In genomic region chr13:34046421-34047012, GRCm38 (mm10) we compare ENCODE assay signal across 8 mouse cellular contexts. TPM values are rescaled to one million over a fixed set of nuclear protein-coding genes. Genes with fewer than 3 reads are reported as not detected.
DNase-seq lines count a peak whose midpoint lies in the region; ATAC-seq and TF ChIP-seq lines count a peak whose summit lies in the region.

No protein-coding gene starts in this region.

- H3K9ac ChIP-seq in limb, embryonic 12.5 days (replicated peaks) = no peak overlapping the region
- H3K9ac ChIP-seq in midbrain, embryonic 16.5 days (ENCODE audit: low read depth, low read length) = no peak overlapping the region

- no peaks in the 10 kb centered on the region for H3K9me3 ChIP-seq in embryonic facial prominence, embryonic 10.5 days
- H3K9me3 ChIP-seq in limb, embryonic 12.5 days = no peaks in the 10 kb centered on the region
- no peaks in the 10 kb centered on the region for H3K9me3 ChIP-seq in midbrain, embryonic 16.5 days (replicated peaks; ENCODE audit: control insufficient read depth, low read length, poor library complexity, severe bottlenecking)

- peak; percentile 91 for TF ChIP-seq CTCF in kidney, adult 2 months (conservative IDR thresholded peaks at IDR 0.05; ENCODE audit: insufficient read depth, insufficient read length, low read depth, low read length)
- peak; percentile 91; the same call in 1 of the 2 replicates for TF ChIP-seq CTCF in spleen, adult 2 months (IDR thresholded peaks at IDR 0.05; ENCODE audit: extremely low read depth, insufficient read depth, insufficient read length, insufficient replicate concordance)

- peak; percentile 84 for ATAC-seq in limb, embryonic 12.5 days (ENCODE audit: insufficient number of reproducible peaks, insufficient read depth, low FRiP score, low TSS enrichment, low read depth)
- ATAC-seq in midbrain, embryonic 16.5 days = peak; percentile 95

- no peak overlapping the region for H3K4me3 ChIP-seq in embryonic facial prominence, embryonic 10.5 days
- H3K4me3 ChIP-seq in kidney, adult 2 months (ENCODE audit: insufficient read depth, low read depth, low read length) = no peak overlapping the region
- no peak overlapping the region for H3K4me3 ChIP-seq in limb, embryonic 12.5 days (replicated peaks)
- H3K4me3 ChIP-seq in midbrain, embryonic 16.5 days (ENCODE audit: low read depth, low read length) = no peak overlapping the region
- H3K4me3 ChIP-seq in spleen, adult 2 months (ENCODE audit: extremely low read depth, insufficient read depth, insufficient read length) = no peak overlapping the region

- TF ChIP-seq POLR2A in kidney, adult 2 months (IDR thresholded peaks at IDR 0.05; ENCODE audit: low read depth, low read length) = no peak
- TF ChIP-seq POLR2A in spleen, adult 2 months (IDR thresholded peaks at IDR 0.05; ENCODE audit: low read depth, low read length) = no peak

- no peak overlapping the region for H3K4me2 ChIP-seq in limb, embryonic 12.5 days
- no peak overlapping the region for H3K4me2 ChIP-seq in midbrain, embryonic 16.5 days (ENCODE audit: low read length)

- peaks cover 3% of the 10 kb centered on the region; the same call in 1 of the 2 replicates for H3K4me1 ChIP-seq in embryonic facial prominence, embryonic 10.5 days
- peaks cover 20% of the 10 kb centered on the region for H3K4me1 ChIP-seq in kidney, adult 2 months (ENCODE audit: control insufficient read depth, insufficient read depth, low read length)
- no peaks in the 10 kb centered on the region for H3K4me1 ChIP-seq in limb, embryonic 12.5 days (replicated peaks)
- no peaks in the 10 kb centered on the region for H3K4me1 ChIP-seq in midbrain, embryonic 16.5 days (ENCODE audit: control insufficient read depth, insufficient read depth, low read length)
- H3K4me1 ChIP-seq in spleen, adult 2 months (ENCODE audit: control insufficient read depth, insufficient read depth, insufficient read length) = peaks cover 6% of the 10 kb centered on the region

- WGBS in embryonic facial prominence, embryonic 10.5 days = 44% methylated on average over 11 of the region's 11 CpGs
- 28% methylated on average over 11 of the region's 11 CpGs for WGBS in kidney, adult 2 months
- 46% methylated on average over 11 of the region's 11 CpGs for WGBS in limb, embryonic 12.5 days
- WGBS in midbrain, embryonic 16.5 days = 38% methylated on average over 11 of the region's 11 CpGs
- 42% methylated on average over 11 of the region's 11 CpGs for WGBS in spleen, adult 2 months

- H3K27me3 ChIP-seq in embryonic facial prominence, embryonic 10.5 days (replicated peaks; ENCODE audit: low read depth, poor library complexity, severe bottlenecking) = no peaks in the 10 kb centered on the region
- no peaks in the 10 kb centered on the region for H3K27me3 ChIP-seq in kidney, adult 2 months (replicated peaks; ENCODE audit: control insufficient read depth, insufficient read depth, low read length)
- H3K27me3 ChIP-seq in limb, embryonic 12.5 days = no peaks in the 10 kb centered on the region
- no peaks in the 10 kb centered on the region for H3K27me3 ChIP-seq in midbrain, embryonic 16.5 days (ENCODE audit: control insufficient read depth, insufficient read depth, low read depth, low read length)
- no peaks in the 10 kb centered on the region for H3K27me3 ChIP-seq in spleen, adult 2 months (ENCODE audit: control insufficient read depth, insufficient read depth, low read length)

- peaks cover 22% of the 10 kb centered on the region for H3K36me3 ChIP-seq in embryonic facial prominence, embryonic 10.5 days (replicated peaks)
- peaks cover 5% of the 10 kb centered on the region; the same call in 1 of the 2 replicates for H3K36me3 ChIP-seq in kidney, adult 2 months (ENCODE audit: control insufficient read depth, insufficient read depth, low read length)
- peaks cover 33% of the 10 kb centered on the region for H3K36me3 ChIP-seq in limb, embryonic 12.5 days
- H3K36me3 ChIP-seq in midbrain, embryonic 16.5 days (ENCODE audit: control insufficient read depth, insufficient read depth, low read length) = peaks cover 2% of the 10 kb centered on the region; the same call in 1 of the 2 replicates
- no peaks in the 10 kb centered on the region for H3K36me3 ChIP-seq in spleen, adult 2 months (ENCODE audit: control insufficient read depth, insufficient read depth, low read length)

- peak; percentile 83 for DNase-seq in urinary bladder, postnatal 14 days (ENCODE audit: low spot score)
- no peak for DNase-seq in urinary bladder, adult 2 months (ENCODE audit: low spot score)
- DNase-seq in embryonic facial prominence, embryonic 10.5 days (ENCODE audit: low spot score) = peak; percentile 74
- peak; percentile 84 to 88 for DNase-seq in heart, adult 18-20 months
- peak; percentile 96 for DNase-seq in kidney, adult 2 months
- DNase-seq in spleen, adult 2 months (ENCODE audit: low read depth in 1 of 2, low spot score in 2 of 2) = peak; percentile 56 to 65

- H3K27ac ChIP-seq in embryonic facial prominence, embryonic 10.5 days (replicated peaks) = no peak overlapping the region
- H3K27ac ChIP-seq in kidney, adult 2 months (ENCODE audit: insufficient read depth, low read depth, low read length) = peak overlapping the region; percentile 24; the same call in 1 of the 2 replicates
- H3K27ac ChIP-seq in limb, embryonic 12.5 days = no peak overlapping the region
- H3K27ac ChIP-seq in midbrain, embryonic 16.5 days (ENCODE audit: low read length) = no peak overlapping the region
- H3K27ac ChIP-seq in spleen, adult 2 months (ENCODE audit: insufficient read depth, low read length) = no peak overlapping the region

RNA-seq across cellular contexts. Expression of gene Bphl, which starts 9.1 kb away (rescaled TPM):
- polyA plus RNA-seq in urinary bladder, adult 2 months (2012; rRNA removed) = 51.3 and 71.5 TPM in 2 replicates
- polyA plus RNA-seq in embryonic facial prominence, embryonic 10.5 days (2016; fragmentation: Nextera tagmentation; extraction: Ambion mirVana) = 31.6 and 32.3 TPM in 2 replicates
- 10 to 100 TPM; 32.7 to 37.2 TPM for total RNA-seq in heart, adult 18-20 months (2021)
- 392 and 418 TPM in 2 replicates for polyA plus RNA-seq in kidney, adult 2 months (2012; rRNA removed)
- 46.1 and 46.2 TPM in 2 replicates for polyA plus RNA-seq in limb, embryonic 12.5 days (2016; fragmentation: Nextera tagmentation; extraction: Ambion mirVana)
- 39.2 and 45.1 TPM in 2 replicates for polyA plus RNA-seq in midbrain, embryonic 16.5 days (2015; fragmentation: Nextera tagmentation; extraction: Ambion mirVana)
- 9.7 and 10.1 TPM in 2 replicates for polyA plus RNA-seq in spleen, adult 2 months (2012; rRNA removed)

RNA-seq across cellular contexts. Expression of gene Tubb2a, which starts 31.3 kb away (rescaled TPM):
- polyA plus RNA-seq in urinary bladder, adult 2 months (2012; rRNA removed) = 140 and 213 TPM in 2 replicates
- polyA plus RNA-seq in embryonic facial prominence, embryonic 10.5 days (2016; fragmentation: Nextera tagmentation; extraction: Ambion mirVana) = 101 and 105 TPM in 2 replicates
- total RNA-seq in heart, adult 18-20 months (2021) = 10 to 100 TPM; 51.0 to 70.1 TPM
- polyA plus RNA-seq in kidney, adult 2 months (2012; rRNA removed) = 152 and 164 TPM in 2 replicates
- 79.8 and 80.1 TPM in 2 replicates for polyA plus RNA-seq in limb, embryonic 12.5 days (2016; fragmentation: Nextera tagmentation; extraction: Ambion mirVana)
- 3,297 and 3,828 TPM in 2 replicates for polyA plus RNA-seq in midbrain, embryonic 16.5 days (2015; fragmentation: Nextera tagmentation; extraction: Ambion mirVana)
- 89.5 and 113 TPM in 2 replicates for polyA plus RNA-seq in spleen, adult 2 months (2012; rRNA removed)

RNA-seq across cellular contexts. Expression of gene Serpinb6a, which starts 43.9 kb away (rescaled TPM):
- 206 and 225 TPM in 2 replicates for polyA plus RNA-seq in urinary bladder, adult 2 months (2012; rRNA removed)
- 31.1 and 36.2 TPM in 2 replicates for polyA plus RNA-seq in embryonic facial prominence, embryonic 10.5 days (2016; fragmentation: Nextera tagmentation; extraction: Ambion mirVana)
- 100 to 1,000 TPM; 124 to 127 TPM for total RNA-seq in heart, adult 18-20 months (2021)
- 26.6 and 31.1 TPM in 2 replicates for polyA plus RNA-seq in kidney, adult 2 months (2012; rRNA removed)
- polyA plus RNA-seq in limb, embryonic 12.5 days (2016; fragmentation: Nextera tagmentation; extraction: Ambion mirVana) = 55.4 and 60.9 TPM in 2 replicates
- 32.4 and 33.7 TPM in 2 replicates for polyA plus RNA-seq in midbrain, embryonic 16.5 days (2015; fragmentation: Nextera tagmentation; extraction: Ambion mirVana)
- polyA plus RNA-seq in spleen, adult 2 months (2012; rRNA removed) = 32.6 and 36.3 TPM in 2 replicates

RNA-seq across cellular contexts. Expression of gene Ripk1, which starts 44.4 kb away (rescaled TPM):
- polyA plus RNA-seq in urinary bladder, adult 2 months (2012; rRNA removed) = 8.9 and 15.2 TPM in 2 replicates
- polyA plus RNA-seq in embryonic facial prominence, embryonic 10.5 days (2016; fragmentation: Nextera tagmentation; extraction: Ambion mirVana) = 7.4 and 8.6 TPM in 2 replicates
- 1 to 10 TPM; 6.8 to 7.2 TPM for total RNA-seq in heart, adult 18-20 months (2021)
- 7.4 and 7.6 TPM in 2 replicates for polyA plus RNA-seq in kidney, adult 2 months (2012; rRNA removed)
- 12.7 and 15.6 TPM in 2 replicates for polyA plus RNA-seq in limb, embryonic 12.5 days (2016; fragmentation: Nextera tagmentation; extraction: Ambion mirVana)
- polyA plus RNA-seq in midbrain, embryonic 16.5 days (2015; fragmentation: Nextera tagmentation; extraction: Ambion mirVana) = 4.9 and 6.4 TPM in 2 replicates
- 6.5 and 11.4 TPM in 2 replicates for polyA plus RNA-seq in spleen, adult 2 months (2012; rRNA removed)

Comparison
In these comparisons a context has a peak if more than half of its experiments do, and no peak if none do; other contexts are left out.
1. RNA of gene Tubb2a, which starts 31.3 kb away (polyA plus RNA-seq): 3,297 to 3,828 TPM in midbrain, embryonic 16.5 days; 140 to 213 TPM in urinary bladder, adult 2 months, 152 to 164 TPM in kidney, adult 2 months, 101 to 105 TPM in embryonic facial prominence, embryonic 10.5 days, 89.5 to 113 TPM in spleen, adult 2 months and 79.8 to 80.1 TPM in limb, embryonic 12.5 days; every median in the first group is over 10 times any median in the second.